Mouse (Mus musculus) bone marrow macrophage, adult 2 months (primary cell): Measurements from ENCODE around the gene Rfx4. TPM values are rescaled to one million over a fixed set of nuclear protein-coding genes. Genes with fewer than 3 reads are reported as not detected.

Experiments used
- H3K27ac ChIP-seq: 2 replicates; pipeline ENCODE4 v1.5.1; 2012; ENCODE audit warnings: low read depth, low read length; ENCODE audit not compliant: insufficient read depth
- H3K4me1 ChIP-seq: 2 replicates; pipeline ENCODE4 v1.6.1; 2012; ENCODE audit warnings: low read length; ENCODE audit not compliant: control insufficient read depth, insufficient read depth
- H3K4me3 ChIP-seq: 2 replicates; pipeline ENCODE4 v1.5.1; 2012; ENCODE audit warnings: mild to moderate bottlenecking, low read length, moderate library complexity; ENCODE audit not compliant: insufficient read depth
- CTCF ChIP-seq: IDR thresholded peaks from 2 replicates; pipeline ENCODE4 v1.5.1; 2012; ENCODE audit warnings: low read depth, mild to moderate bottlenecking, low read length, moderate library complexity
- POLR2A ChIP-seq: IDR thresholded peaks from 2 replicates; pipeline ENCODE4 v1.6.1; 2012; ENCODE audit warnings: mild to moderate bottlenecking, low read depth, low read length, borderline replicate concordance
- polyA plus RNA-seq: library from polyadenylated mRNA; stranded (reverse); fragments of >200 nt; gene quantifications from 2 replicates; pipeline ENCODE4 v1.2.4, GENCODE M21; 2012; ENCODE audit not compliant: missing spikeins, insufficient read depth, insufficient read length

The Rfx4 gene
- polyA plus RNA-seq = not detected in 2 replicates

GRCm38 (mm10) chr10:84755786-84756203, at the start of gene Rfx4:
TSS of gene Rfx4 (plus strand) at chr10:84756062.
- H3K27ac ChIP-seq = no peak within 1 kb of the TSS
- no peak for TF ChIP-seq POLR2A
- no peak for TF ChIP-seq CTCF
- H3K4me3 ChIP-seq = no peak within 1 kb of the TSS
- H3K4me1 ChIP-seq = no peaks in the 10 kb centered on the region

- H3K4me3 ChIP-seq = no peak overlapping the region
- no peaks in the 10 kb centered on the region for H3K4me1 ChIP-seq
- TF ChIP-seq CTCF (no peak), POLR2A (no peak)
- H3K27ac ChIP-seq = no peak overlapping the region
Measured at GRCm38 (mm10) chr10:84706543-84706942, 49.3 kb upstream of the Rfx4 start.

- TF ChIP-seq POLR2A (no peak), CTCF (no peak)
- Histone ChIP-seq H3K4me1 (no peaks in the 10 kb centered on the region), H3K4me3 (no peak overlapping the region), H3K27ac (no peak overlapping the region)
Measured at GRCm38 (mm10) chr10:84707226-84707625, 48.6 kb upstream of the Rfx4 start.

GRCm38 (mm10) chr10:84707752-84708530, 47.9 kb upstream of the Rfx4 start:
- no peaks in the 10 kb centered on the region for H3K4me1 ChIP-seq
- no peak for TF ChIP-seq POLR2A
- no peak for TF ChIP-seq CTCF

GRCm38 (mm10) chr10:84710192-84710591, 45.7 kb upstream of the Rfx4 start:
- Histone ChIP-seq H3K27ac (no peak overlapping the region), H3K4me1 (peaks cover 7% of the 10 kb centered on the region), H3K4me3 (no peak overlapping the region)
- TF ChIP-seq CTCF = no peak
- no peak for TF ChIP-seq POLR2A

More at GRCm38 (mm10) chr10:84707752-84708530, 47.9 kb upstream of the Rfx4 start:
- Histone ChIP-seq H3K4me3 (no peak overlapping the region), H3K27ac (no peak overlapping the region)

GRCm38 (mm10) chr10:84710827-84711226, 45.0 kb upstream of the Rfx4 start:
- TF ChIP-seq POLR2A (no peak), CTCF (no peak)
- H3K27ac ChIP-seq = no peak overlapping the region
- H3K4me3 ChIP-seq = no peak overlapping the region

GRCm38 (mm10) chr10:84711479-84711878, 44.4 kb upstream of the Rfx4 start:
- H3K4me1 ChIP-seq = peaks cover 7% of the 10 kb centered on the region
- TF ChIP-seq CTCF (no peak), POLR2A (no peak)
- no peak overlapping the region for H3K4me3 ChIP-seq
- no peak overlapping the region for H3K27ac ChIP-seq

More at GRCm38 (mm10) chr10:84710827-84711226, 45.0 kb upstream of the Rfx4 start:
- H3K4me1 ChIP-seq = peaks cover 7% of the 10 kb centered on the region

GRCm38 (mm10) chr10:84711940-84712339, 43.9 kb upstream of the Rfx4 start:
- Histone ChIP-seq H3K27ac (no peak overlapping the region), H3K4me1 (peaks cover 7% of the 10 kb centered on the region), H3K4me3 (no peak overlapping the region)
- TF ChIP-seq CTCF = no peak
- no peak for TF ChIP-seq POLR2A

GRCm38 (mm10) chr10:84712532-84712931, 43.3 kb upstream of the Rfx4 start:
- no peak overlapping the region for H3K27ac ChIP-seq
- TF ChIP-seq POLR2A (no peak), CTCF (no peak)
- H3K4me1 ChIP-seq = peaks cover 7% of the 10 kb centered on the region
- H3K4me3 ChIP-seq = no peak overlapping the region

- Histone ChIP-seq H3K4me1 (peaks cover 7% of the 10 kb centered on the region), H3K4me3 (no peak overlapping the region), H3K27ac (no peak overlapping the region)
- TF ChIP-seq POLR2A = no peak
- TF ChIP-seq CTCF = no peak
Measured at GRCm38 (mm10) chr10:84713043-84713442, 42.8 kb upstream of the Rfx4 start.

GRCm38 (mm10) chr10:84715639-84716038, 40.2 kb upstream of the Rfx4 start:
- TF ChIP-seq CTCF (no peak), POLR2A (no peak)
- no peak overlapping the region for H3K27ac ChIP-seq
- peaks cover 7% of the 10 kb centered on the region for H3K4me1 ChIP-seq
- no peak overlapping the region for H3K4me3 ChIP-seq
